Mouse (Mus musculus) cortical plate, adult 2 months (tissue): ENCODE measurements at regions not wholly inside any gene's neighbourhood (a gene's known extent, or its start where the extent isn't known, plus 50 kb on each side); places are given as distances from the start of the nearest gene placed in this dataset.

Source experiments
- CTCF ChIP-seq: fragments of 200-500 bp; IDR thresholded peaks from 2 replicates; pipeline ENCODE4 v1.5.1; 2011; ENCODE audit warnings: mild to moderate bottlenecking, control low read depth, low read length; ENCODE audit not compliant: insufficient read depth; ENCODE audit errors: extremely low read depth
- POLR2A ChIP-seq: fragments of 200-500 bp; IDR thresholded peaks from 2 replicates; pipeline ENCODE4 v1.6.1; 2011; ENCODE audit warnings: mild to moderate bottlenecking, low read length, control low read depth; ENCODE audit not compliant: insufficient read depth; ENCODE audit errors: extremely low read depth

DNA sequence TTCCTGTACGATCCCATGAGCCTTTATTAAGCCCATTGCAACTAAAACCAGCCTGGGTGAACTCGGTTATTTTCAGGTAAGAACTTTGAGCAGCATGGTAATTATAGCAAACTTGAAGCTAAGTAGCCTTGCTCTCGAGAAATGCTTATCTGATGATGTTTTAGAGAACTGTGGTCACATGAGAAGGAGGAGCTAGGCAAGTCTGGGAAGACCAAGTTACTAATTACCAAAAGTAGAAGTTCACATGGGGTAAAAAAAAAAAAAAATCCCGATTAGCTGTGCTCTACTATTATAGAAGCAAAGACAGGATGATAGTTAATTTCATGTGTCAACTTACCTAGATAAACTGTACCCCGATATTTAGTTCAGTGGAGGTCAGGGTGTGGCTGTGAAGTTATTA lies 68.0 kb upstream of the Tbl1xr1 start:
- no peak for TF ChIP-seq POLR2A
- no peak for TF ChIP-seq CTCF
